Mouse (Mus musculus): ENCODE results near the gene Rnaset2b. TPM values are rescaled to one million over a fixed set of nuclear protein-coding genes. Genes with fewer than 3 reads are reported as not detected.
"Not testable (repeated sequence)": the region's sequence is repeated elsewhere in the genome, so short reads cannot be mapped to it uniquely, and the experiment has no call there.

The Rnaset2b gene
- polyA plus RNA-seq, 1 experiment from 2014 or later, result 161 TPM

GRCm38 (mm10) chr17:6972836-6973396 is 2.5 kb downstream of the Rnaset2b start:
- not testable (repeated sequence) for H3K4me3 ChIP-seq (ENCODE audit: low read depth, low read length); H3K27ac ChIP-seq (replicated peaks; ENCODE audit: low read depth, low read length); H3K27me3 ChIP-seq (ENCODE audit: control insufficient read depth, insufficient read depth, low read length); H3K4me1 ChIP-seq (ENCODE audit: control insufficient read depth, insufficient read depth, low read length); H3K9ac ChIP-seq (ENCODE audit: low read length); ATAC-seq (ENCODE audit: insufficient number of reproducible peaks, low FRiP score, low TSS enrichment, low read depth); H3K36me3 ChIP-seq (ENCODE audit: control insufficient read depth, insufficient read depth, low read length); H3K9me3 ChIP-seq (ENCODE audit: control insufficient read depth, low read length); H3K4me2 ChIP-seq (ENCODE audit: low read depth, severe bottlenecking); DNase-seq (ENCODE audit: low spot score)
- WGBS, result 74% methylated on average over 4 of the region's 4 CpGs

DNA sequence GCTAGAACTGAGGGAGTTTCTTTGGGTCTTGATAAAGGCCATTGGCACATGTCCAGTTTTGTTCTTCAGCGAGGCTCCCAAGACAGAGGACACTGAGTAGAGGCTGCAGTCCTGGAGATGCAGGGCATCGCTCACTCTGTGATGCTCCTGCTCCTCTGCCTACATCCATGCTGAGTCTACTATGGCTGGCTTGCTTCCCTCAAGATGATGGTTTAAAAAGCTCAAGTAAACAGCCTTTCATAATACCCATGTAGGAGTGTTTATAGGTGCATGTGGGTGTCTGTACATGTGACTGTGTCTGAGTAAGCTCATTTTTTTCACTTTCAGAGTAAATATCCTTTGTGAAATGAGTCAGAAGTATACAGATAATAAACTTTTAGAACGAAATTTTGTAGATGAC is 4.6 kb downstream of the Rnaset2b start:
- not testable (repeated sequence) for H3K4me1 ChIP-seq (ENCODE audit: control insufficient read depth, insufficient read depth, low read length); DNase-seq (ENCODE audit: low spot score); H3K27ac ChIP-seq (replicated peaks; ENCODE audit: low read depth, low read length); H3K9me3 ChIP-seq (ENCODE audit: control insufficient read depth, low read length); H3K4me3 ChIP-seq (ENCODE audit: low read depth, low read length); H3K9ac ChIP-seq (ENCODE audit: low read length); H3K4me2 ChIP-seq (ENCODE audit: low read depth, severe bottlenecking); H3K36me3 ChIP-seq (ENCODE audit: control insufficient read depth, insufficient read depth, low read length); H3K27me3 ChIP-seq (ENCODE audit: control insufficient read depth, insufficient read depth, low read length); ATAC-seq (ENCODE audit: insufficient number of reproducible peaks, low FRiP score, low TSS enrichment, low read depth)
- 81% methylated on average over 3 of the region's 3 CpGs for WGBS

GRCm38 (mm10) chr17:6978287-6979248 is 8.1 kb downstream of the Rnaset2b start, which contains the start of gene Gm49721:
TSS of gene Gm49721 (plus strand) at chr17:6978904.
- DNase-seq (ENCODE audit: low spot score), result peak; percentile 51
- peak within 1 kb of the TSS; percentile 42 for H3K4me2 ChIP-seq (ENCODE audit: low read depth, severe bottlenecking)
- under 1% methylated on average over 50 of the region's 68 CpGs for WGBS
- H3K4me1 ChIP-seq (ENCODE audit: control insufficient read depth, insufficient read depth, low read length); H3K27me3 ChIP-seq (ENCODE audit: control insufficient read depth, insufficient read depth, low read length); H3K36me3 ChIP-seq (ENCODE audit: control insufficient read depth, insufficient read depth, low read length); H3K9me3 ChIP-seq (ENCODE audit: control insufficient read depth, low read length); H3K27ac ChIP-seq (replicated peaks; ENCODE audit: low read depth, low read length): not testable (repeated sequence)
- peak; percentile 99 for ATAC-seq (ENCODE audit: insufficient number of reproducible peaks, low FRiP score, low TSS enrichment, low read depth)
- H3K9ac ChIP-seq (ENCODE audit: low read length), result peak within 1 kb of the TSS; percentile 73
- peak within 1 kb of the TSS; percentile 42 for H3K4me3 ChIP-seq (ENCODE audit: low read depth, low read length)

DNA sequence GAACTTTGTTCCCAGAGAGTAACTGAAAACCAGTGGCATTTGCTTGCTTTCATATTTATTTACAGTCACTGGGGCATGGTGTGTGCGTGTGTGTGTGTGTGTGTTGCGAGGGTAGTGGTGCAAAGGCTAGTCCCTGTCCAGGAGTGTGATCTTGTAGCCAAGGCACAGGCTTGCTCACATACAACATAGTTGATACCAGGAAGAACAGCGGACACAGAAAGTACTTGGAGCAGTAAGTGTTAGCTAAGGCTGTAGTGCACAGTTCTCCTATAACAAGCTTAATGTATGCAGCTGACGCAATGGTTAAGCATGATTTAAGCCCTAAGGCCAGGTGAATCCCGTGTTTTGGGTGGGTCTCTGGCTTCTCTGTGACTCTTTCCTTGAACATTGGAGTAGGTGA is 8.9 kb downstream of the Rnaset2b start:
- not testable (repeated sequence) for H3K4me1 ChIP-seq (ENCODE audit: control insufficient read depth, insufficient read depth, low read length); DNase-seq (ENCODE audit: low spot score); ATAC-seq (ENCODE audit: insufficient number of reproducible peaks, low FRiP score, low TSS enrichment, low read depth); H3K27me3 ChIP-seq (ENCODE audit: control insufficient read depth, insufficient read depth, low read length); H3K9me3 ChIP-seq (ENCODE audit: control insufficient read depth, low read length); H3K9ac ChIP-seq (ENCODE audit: low read length); H3K27ac ChIP-seq (replicated peaks; ENCODE audit: low read depth, low read length); H3K36me3 ChIP-seq (ENCODE audit: control insufficient read depth, insufficient read depth, low read length)
- peak overlapping the region; percentile 42 for H3K4me3 ChIP-seq (ENCODE audit: low read depth, low read length)
- 25% methylated on average over 5 of the region's 5 CpGs for WGBS
- H3K4me2 ChIP-seq (ENCODE audit: low read depth, severe bottlenecking), result peak overlapping the region; percentile 32

GRCm38 (mm10) chr17:6980144-6980543 is 9.7 kb downstream of the Rnaset2b start:
- not testable (repeated sequence) for ATAC-seq (ENCODE audit: insufficient number of reproducible peaks, low FRiP score, low TSS enrichment, low read depth); H3K27me3 ChIP-seq (ENCODE audit: control insufficient read depth, insufficient read depth, low read length); H3K4me2 ChIP-seq (ENCODE audit: low read depth, severe bottlenecking); H3K9me3 ChIP-seq (ENCODE audit: control insufficient read depth, low read length); H3K4me1 ChIP-seq (ENCODE audit: control insufficient read depth, insufficient read depth, low read length); H3K9ac ChIP-seq (ENCODE audit: low read length); DNase-seq (ENCODE audit: low spot score); H3K36me3 ChIP-seq (ENCODE audit: control insufficient read depth, insufficient read depth, low read length); H3K4me3 ChIP-seq (ENCODE audit: low read depth, low read length); H3K27ac ChIP-seq (replicated peaks; ENCODE audit: low read depth, low read length)
- WGBS, result 85% methylated on average over 5 of the region's 8 CpGs

DNA sequence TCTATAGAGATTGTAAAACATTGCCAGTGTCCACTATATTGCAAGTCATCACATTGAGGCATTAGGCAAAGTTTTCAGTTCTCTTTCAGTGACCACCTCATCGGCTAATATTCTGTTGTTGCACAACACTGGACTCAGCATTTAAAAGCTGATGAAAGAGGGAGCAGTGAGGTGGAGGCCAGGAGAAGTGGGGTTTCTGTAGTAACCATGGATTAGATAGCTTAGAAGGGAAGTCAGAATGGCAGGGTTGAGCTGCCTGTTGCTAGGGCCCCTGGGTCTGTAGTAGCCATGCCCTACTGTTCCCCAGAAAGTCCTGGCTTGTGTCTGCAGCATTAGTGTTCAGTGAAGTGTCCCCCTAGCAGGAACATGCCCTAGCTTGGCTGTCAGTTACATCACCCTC is 15.7 kb downstream of the Rnaset2b start:
- H3K36me3 ChIP-seq (ENCODE audit: control insufficient read depth, insufficient read depth, low read length); DNase-seq (ENCODE audit: low spot score): not testable (repeated sequence)
- WGBS, result 96% methylated on average over 1 of the region's 1 CpGs

GRCm38 (mm10) chr17:6995504-6995903 is 25.1 kb downstream of the Rnaset2b start:
- H3K4me3 ChIP-seq (ENCODE audit: low read depth, low read length); H3K36me3 ChIP-seq (ENCODE audit: control insufficient read depth, insufficient read depth, low read length); H3K27me3 ChIP-seq (ENCODE audit: control insufficient read depth, insufficient read depth, low read length); H3K9ac ChIP-seq (ENCODE audit: low read length); H3K4me1 ChIP-seq (ENCODE audit: control insufficient read depth, insufficient read depth, low read length); H3K4me2 ChIP-seq (ENCODE audit: low read depth, severe bottlenecking); DNase-seq (ENCODE audit: low spot score); H3K9me3 ChIP-seq (ENCODE audit: control insufficient read depth, low read length); ATAC-seq (ENCODE audit: insufficient number of reproducible peaks, low FRiP score, low TSS enrichment, low read depth); H3K27ac ChIP-seq (replicated peaks; ENCODE audit: low read depth, low read length): not testable (repeated sequence)
- no CpG with 5 or more reads among the region's 6 CpGs for WGBS

More for the DNA sequence above, 15.7 kb downstream of the Rnaset2b start:
- not testable (repeated sequence) for H3K27ac ChIP-seq (replicated peaks; ENCODE audit: low read depth, low read length); H3K9ac ChIP-seq (ENCODE audit: low read length); H3K27me3 ChIP-seq (ENCODE audit: control insufficient read depth, insufficient read depth, low read length); H3K9me3 ChIP-seq (ENCODE audit: control insufficient read depth, low read length); H3K4me1 ChIP-seq (ENCODE audit: control insufficient read depth, insufficient read depth, low read length); ATAC-seq (ENCODE audit: insufficient number of reproducible peaks, low FRiP score, low TSS enrichment, low read depth); H3K4me3 ChIP-seq (ENCODE audit: low read depth, low read length); H3K4me2 ChIP-seq (ENCODE audit: low read depth, severe bottlenecking)

- WGBS, result 90% methylated on average over 8 of the region's 8 CpGs
- not testable (repeated sequence) for H3K9me3 ChIP-seq (ENCODE audit: control insufficient read depth, low read length); H3K4me1 ChIP-seq (ENCODE audit: control insufficient read depth, insufficient read depth, low read length); ATAC-seq (ENCODE audit: insufficient number of reproducible peaks, low FRiP score, low TSS enrichment, low read depth); H3K4me3 ChIP-seq (ENCODE audit: low read depth, low read length); H3K4me2 ChIP-seq (ENCODE audit: low read depth, severe bottlenecking); H3K27ac ChIP-seq (replicated peaks; ENCODE audit: low read depth, low read length); DNase-seq (ENCODE audit: low spot score); H3K27me3 ChIP-seq (ENCODE audit: control insufficient read depth, insufficient read depth, low read length); H3K36me3 ChIP-seq (ENCODE audit: control insufficient read depth, insufficient read depth, low read length); H3K9ac ChIP-seq (ENCODE audit: low read length)
Observed at GRCm38 (mm10) chr17:6996826-6997225, 26.4 kb downstream of the Rnaset2b start.
